Mouse (Mus musculus) CH12.LX (cell line): ENCODE data around the gene Pdia4.

Experiments used
- CHD2 ChIP-seq: IDR thresholded peaks from 2 replicates; pipeline ENCODE4 v1.6.1; 2011; ENCODE audit warnings: low read length, improper control_type of control experiment
- CTCF ChIP-seq, 2 experiments: IDR thresholded peaks in 1 of 2; conservative IDR thresholded peaks in 1 of 2; 2 replicates each; pipeline ENCODE4 v1.5.1; 2011 to 2012; ENCODE audit warnings: low read depth in 2 of 2, low read length in 2 of 2, improper control_type of control experiment in 1 of 2, inconsistent platforms in 1 of 2, mild to moderate bottlenecking in 1 of 2, moderate library complexity in 1 of 2
- GABPA ChIP-seq: IDR thresholded peaks from 2 replicates; pipeline ENCODE4 v1.6.1; 2012; ENCODE audit warnings: low read depth, low read length, improper control_type of control experiment, inconsistent platforms; ENCODE audit not compliant: insufficient replicate concordance
- MXI1 ChIP-seq: IDR thresholded peaks from 2 replicates; pipeline ENCODE4 v1.6.1; 2011; ENCODE audit warnings: mild to moderate bottlenecking, low read depth, low read length, improper control_type of control experiment
- MYC ChIP-seq: IDR thresholded peaks from 2 replicates; pipeline ENCODE4 v1.6.1; 2011; ENCODE audit warnings: low read depth, mild to moderate bottlenecking, improper control_type of control experiment, low read length
- POLR2A ChIP-seq: IDR thresholded peaks from 2 replicates; pipeline ENCODE4 v1.6.1; 2011; ENCODE audit warnings: low read depth, mild to moderate bottlenecking, improper control_type of control experiment, low read length
- RCOR1 ChIP-seq: conservative IDR thresholded peaks from 2 replicates; pipeline ENCODE4 v1.6.1; 2012; ENCODE audit warnings: low read depth, mild to moderate bottlenecking, inconsistent platforms, low read length, improper control_type of control experiment

GRCm38 (mm10) chr6:47818721-47819120 lies 5.5 kb upstream of the Pdia4 start:
- no peak for TF ChIP-seq CTCF (conservative IDR thresholded peaks at IDR 0.05 in 1 of 2, IDR thresholded peaks at IDR 0.05 in 1 of 2; ENCODE audit: low read depth in 2 of 2, low read length in 2 of 2)
- TF ChIP-seq MYC: no peak
- no peak for TF ChIP-seq POLR2A
- TF ChIP-seq CHD2: no peak
- TF ChIP-seq GABPA: no peak
- TF ChIP-seq MXI1: no peak
- no peak for TF ChIP-seq RCOR1
